Mouse (Mus musculus): Measurements from ENCODE around the gene Tecta. TPM values are rescaled to one million over a fixed set of nuclear protein-coding genes. Genes with fewer than 3 reads are reported as not detected.

Tecta gene
- polyA plus RNA-seq, 1 experiment from 2014 or later: 0.30 TPM

- Histone ChIP-seq H3K4me1 (replicated peaks; ENCODE audit: control insufficient read depth, insufficient read depth, low read length) (no peaks in the 10 kb centered on the region), H3K4me3 (ENCODE audit: low read depth, low read length) (no peak overlapping the region), H3K36me3 (ENCODE audit: control insufficient read depth, insufficient read depth, low read length) (no peaks in the 10 kb centered on the region), H3K9ac (ENCODE audit: low read length) (no peak overlapping the region), H3K27me3 (replicated peaks; ENCODE audit: control insufficient read depth, insufficient read depth, low read length) (no peaks in the 10 kb centered on the region), H3K27ac (ENCODE audit: low read depth) (no peak overlapping the region), H3K9me3 (ENCODE audit: control insufficient read depth, low read length) (no peaks in the 10 kb centered on the region), H3K4me2 (ENCODE audit: low read length) (no peak overlapping the region)
- ATAC-seq (replicated peaks; ENCODE audit: low FRiP score, low TSS enrichment, low read depth): no peak
- DNase-seq (ENCODE audit: low spot score): no peak
- 88% methylated on average over 6 of the region's 6 CpGs for WGBS
Measured at GRCm38 (mm10) chr9:42401486-42401885, 1.8 kb upstream of the Tecta start.

- Histone ChIP-seq H3K4me3 (ENCODE audit: low read depth, low read length) (no peak overlapping the region), H3K27ac (ENCODE audit: low read depth) (no peak overlapping the region), H3K4me2 (ENCODE audit: low read length) (no peak overlapping the region), H3K9ac (ENCODE audit: low read length) (no peak overlapping the region), H3K4me1 (replicated peaks; ENCODE audit: control insufficient read depth, insufficient read depth, low read length) (no peaks in the 10 kb centered on the region), H3K9me3 (ENCODE audit: control insufficient read depth, low read length) (no peaks in the 10 kb centered on the region), H3K36me3 (ENCODE audit: control insufficient read depth, insufficient read depth, low read length) (no peaks in the 10 kb centered on the region), H3K27me3 (replicated peaks; ENCODE audit: control insufficient read depth, insufficient read depth, low read length) (no peaks in the 10 kb centered on the region)
- DNase-seq (ENCODE audit: low spot score) (no peak), ATAC-seq (replicated peaks; ENCODE audit: low FRiP score, low TSS enrichment, low read depth) (no peak)
- 65% methylated on average over 2 of the region's 2 CpGs for WGBS
Measured at GRCm38 (mm10) chr9:42396141-42396540, 3.6 kb downstream of the Tecta start.

GRCm38 (mm10) chr9:42394903-42395302 lies 4.8 kb downstream of the Tecta start:
- DNase-seq (ENCODE audit: low spot score) (no peak), ATAC-seq (replicated peaks; ENCODE audit: low FRiP score, low TSS enrichment, low read depth) (no peak)
- Histone ChIP-seq H3K36me3 (ENCODE audit: control insufficient read depth, insufficient read depth, low read length) (no peaks in the 10 kb centered on the region), H3K4me2 (ENCODE audit: low read length) (no peak overlapping the region), H3K4me3 (ENCODE audit: low read depth, low read length) (no peak overlapping the region), H3K4me1 (replicated peaks; ENCODE audit: control insufficient read depth, insufficient read depth, low read length) (no peaks in the 10 kb centered on the region), H3K9me3 (ENCODE audit: control insufficient read depth, low read length) (no peaks in the 10 kb centered on the region), H3K27me3 (replicated peaks; ENCODE audit: control insufficient read depth, insufficient read depth, low read length) (no peaks in the 10 kb centered on the region), H3K27ac (ENCODE audit: low read depth) (no peak overlapping the region), H3K9ac (ENCODE audit: low read length) (no peak overlapping the region)
- whole genome bisulfite sequencing: 87% methylated on average over 6 of the region's 6 CpGs

- Histone ChIP-seq H3K4me1 (replicated peaks; ENCODE audit: control insufficient read depth, insufficient read depth, low read length) (no peaks in the 10 kb centered on the region), H3K36me3 (ENCODE audit: control insufficient read depth, insufficient read depth, low read length) (no peaks in the 10 kb centered on the region), H3K27me3 (replicated peaks; ENCODE audit: control insufficient read depth, insufficient read depth, low read length) (no peaks in the 10 kb centered on the region), H3K9ac (ENCODE audit: low read length) (no peak overlapping the region), H3K4me2 (ENCODE audit: low read length) (no peak overlapping the region), H3K9me3 (ENCODE audit: control insufficient read depth, low read length) (no peaks in the 10 kb centered on the region), H3K4me3 (ENCODE audit: low read depth, low read length) (no peak overlapping the region), H3K27ac (ENCODE audit: low read depth) (no peak overlapping the region)
- no peak for DNase-seq (ENCODE audit: low spot score)
- 91% methylated on average over 8 of the region's 8 CpGs for WGBS
- no peak for ATAC-seq (replicated peaks; ENCODE audit: low FRiP score, low TSS enrichment, low read depth)
Measured at GRCm38 (mm10) chr9:42394321-42394720, 5.4 kb downstream of the Tecta start.

GRCm38 (mm10) chr9:42392927-42393326 lies 6.8 kb downstream of the Tecta start:
- no peaks in the 10 kb centered on the region for H3K27me3 ChIP-seq (replicated peaks; ENCODE audit: control insufficient read depth, insufficient read depth, low read length)
- no peak overlapping the region for H3K4me2 ChIP-seq (ENCODE audit: low read length)
- WGBS: 52% methylated on average over 6 of the region's 6 CpGs
- H3K4me3 ChIP-seq (ENCODE audit: low read depth, low read length): no peak overlapping the region
- DNase-seq (ENCODE audit: low spot score) (no peak), ATAC-seq (replicated peaks; ENCODE audit: low FRiP score, low TSS enrichment, low read depth) (no peak)
- no peaks in the 10 kb centered on the region for H3K4me1 ChIP-seq (replicated peaks; ENCODE audit: control insufficient read depth, insufficient read depth, low read length)
- H3K27ac ChIP-seq (ENCODE audit: low read depth): no peak overlapping the region
- H3K36me3 ChIP-seq (ENCODE audit: control insufficient read depth, insufficient read depth, low read length): no peaks in the 10 kb centered on the region
- no peaks in the 10 kb centered on the region for H3K9me3 ChIP-seq (ENCODE audit: control insufficient read depth, low read length)
- no peak overlapping the region for H3K9ac ChIP-seq (ENCODE audit: low read length)

GRCm38 (mm10) chr9:42388490-42388889 lies 11.2 kb downstream of the Tecta start:
- H3K9ac ChIP-seq (ENCODE audit: low read length): no peak overlapping the region
- no peaks in the 10 kb centered on the region for H3K9me3 ChIP-seq (ENCODE audit: control insufficient read depth, low read length)
- H3K4me3 ChIP-seq (ENCODE audit: low read depth, low read length): no peak overlapping the region
- H3K4me1 ChIP-seq (replicated peaks; ENCODE audit: control insufficient read depth, insufficient read depth, low read length): no peaks in the 10 kb centered on the region
- H3K27me3 ChIP-seq (replicated peaks; ENCODE audit: control insufficient read depth, insufficient read depth, low read length): no peaks in the 10 kb centered on the region
- no peak for DNase-seq (ENCODE audit: low spot score)
- 49% methylated on average over 4 of the region's 4 CpGs for WGBS
- no peak overlapping the region for H3K4me2 ChIP-seq (ENCODE audit: low read length)
- no peaks in the 10 kb centered on the region for H3K36me3 ChIP-seq (ENCODE audit: control insufficient read depth, insufficient read depth, low read length)
- H3K27ac ChIP-seq (ENCODE audit: low read depth): no peak overlapping the region
- ATAC-seq (replicated peaks; ENCODE audit: low FRiP score, low TSS enrichment, low read depth): no peak

GRCm38 (mm10) chr9:42387038-42387437 lies 12.7 kb downstream of the Tecta start:
- Histone ChIP-seq H3K27ac (ENCODE audit: low read depth) (no peak overlapping the region), H3K4me1 (replicated peaks; ENCODE audit: control insufficient read depth, insufficient read depth, low read length) (no peaks in the 10 kb centered on the region), H3K4me3 (ENCODE audit: low read depth, low read length) (no peak overlapping the region), H3K27me3 (replicated peaks; ENCODE audit: control insufficient read depth, insufficient read depth, low read length) (no peaks in the 10 kb centered on the region), H3K9me3 (ENCODE audit: control insufficient read depth, low read length) (no peaks in the 10 kb centered on the region), H3K9ac (ENCODE audit: low read length) (no peak overlapping the region), H3K36me3 (ENCODE audit: control insufficient read depth, insufficient read depth, low read length) (no peaks in the 10 kb centered on the region), H3K4me2 (ENCODE audit: low read length) (no peak overlapping the region)
- no peak for DNase-seq (ENCODE audit: low spot score)
- no peak for ATAC-seq (replicated peaks; ENCODE audit: low FRiP score, low TSS enrichment, low read depth)
- 72% methylated on average over 8 of the region's 8 CpGs for WGBS

GRCm38 (mm10) chr9:42385656-42386055 lies 14.1 kb downstream of the Tecta start:
- H3K27ac ChIP-seq (ENCODE audit: low read depth): no peak overlapping the region
- ATAC-seq (replicated peaks; ENCODE audit: low FRiP score, low TSS enrichment, low read depth): no peak

GRCm38 (mm10) chr9:42382628-42383347 lies 16.9 kb downstream of the Tecta start:
- no peak overlapping the region for H3K4me3 ChIP-seq (ENCODE audit: low read depth, low read length)
- no peak overlapping the region for H3K9ac ChIP-seq (ENCODE audit: low read length)
- H3K36me3 ChIP-seq (ENCODE audit: control insufficient read depth, insufficient read depth, low read length): no peaks in the 10 kb centered on the region
- H3K4me1 ChIP-seq (replicated peaks; ENCODE audit: control insufficient read depth, insufficient read depth, low read length): no peaks in the 10 kb centered on the region
- WGBS: 87% methylated on average over 8 of the region's 8 CpGs
- no peaks in the 10 kb centered on the region for H3K27me3 ChIP-seq (replicated peaks; ENCODE audit: control insufficient read depth, insufficient read depth, low read length)
- ATAC-seq (replicated peaks; ENCODE audit: low FRiP score, low TSS enrichment, low read depth): no peak
- no peak overlapping the region for H3K27ac ChIP-seq (ENCODE audit: low read depth)
- DNase-seq (ENCODE audit: low spot score): no peak
- no peak overlapping the region for H3K4me2 ChIP-seq (ENCODE audit: low read length)
- no peaks in the 10 kb centered on the region; the same call in 1 of the 2 replicates for H3K9me3 ChIP-seq (ENCODE audit: control insufficient read depth, low read length)

More at GRCm38 (mm10) chr9:42385656-42386055, 14.1 kb downstream of the Tecta start:
- Histone ChIP-seq H3K4me2 (ENCODE audit: low read length) (no peak overlapping the region), H3K27me3 (replicated peaks; ENCODE audit: control insufficient read depth, insufficient read depth, low read length) (no peaks in the 10 kb centered on the region), H3K36me3 (ENCODE audit: control insufficient read depth, insufficient read depth, low read length) (no peaks in the 10 kb centered on the region), H3K9ac (ENCODE audit: low read length) (no peak overlapping the region), H3K4me3 (ENCODE audit: low read depth, low read length) (no peak overlapping the region), H3K4me1 (replicated peaks; ENCODE audit: control insufficient read depth, insufficient read depth, low read length) (no peaks in the 10 kb centered on the region), H3K9me3 (ENCODE audit: control insufficient read depth, low read length) (no peaks in the 10 kb centered on the region)
- DNase-seq (ENCODE audit: low spot score): no peak
- 82% methylated on average over 13 of the region's 13 CpGs for WGBS

All from intestine, embryonic 14.5 days (tissue).